Mouse (Mus musculus) thymus, postnatal 0 days (tissue): ENCODE measurements around the gene Naa50. TPM values are rescaled to one million over a fixed set of nuclear protein-coding genes. Genes with fewer than 3 reads are reported as not detected.

Experiments
- DNase-seq: peaks from one replicate; pipeline ENCODE4 v3.0.0-alpha.2; 2015; ENCODE audit warnings: low spot score
- polyA plus RNA-seq: library from polyadenylated mRNA; unstranded; fragments of >200 nt; fragmentation: Nextera tagmentation; extraction: Ambion mirVana; gene quantifications from 2 replicates; pipeline ENCODE4 v1.2.1, GENCODE M21; 2015

The Naa50 gene
- polyA plus RNA-seq, result 87.4 and 89.4 TPM in 2 replicates

DNA sequence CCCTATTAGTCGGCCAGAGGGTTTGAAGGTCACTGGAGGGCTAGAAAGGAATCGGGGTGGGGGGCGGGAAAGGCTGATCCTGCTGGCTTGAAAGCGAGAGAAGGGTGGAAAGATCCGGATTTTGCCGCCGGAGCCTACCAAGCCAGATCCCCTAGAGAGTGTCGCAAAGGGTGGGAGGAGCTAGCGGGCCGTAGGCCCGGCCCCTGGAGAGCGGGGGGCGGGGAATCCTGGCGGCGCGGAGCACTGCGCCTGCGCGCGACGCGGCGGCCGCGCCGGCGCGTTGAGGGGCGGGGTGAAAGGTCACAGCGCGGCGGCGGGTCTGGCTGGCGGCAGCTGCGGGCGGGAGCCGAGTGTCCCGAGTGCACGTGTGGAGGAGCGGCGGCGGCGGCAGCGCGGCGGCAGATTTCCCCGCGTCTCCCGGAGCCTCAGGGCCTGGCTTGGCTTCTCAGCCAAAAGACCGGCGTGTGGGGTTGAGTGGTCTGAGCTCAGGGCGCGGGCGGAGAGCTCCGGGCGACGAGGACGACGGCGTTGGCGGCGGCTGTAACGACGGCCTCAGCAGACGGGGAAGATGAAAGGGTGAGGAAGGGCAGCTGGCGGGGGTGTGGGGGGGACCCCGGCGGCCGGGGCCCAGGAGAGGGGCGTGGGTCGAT lies at the start of gene Naa50, which contains the start of gene Atp6v1a:
Gene Naa50 (plus strand): TSS at position 295 of the 650 bp plus-strand sequence.
Gene Atp6v1a (minus strand): TSS at position 170 of the 650 bp plus-strand sequence.
- DNase-seq, result peak; percentile 95

DNA sequence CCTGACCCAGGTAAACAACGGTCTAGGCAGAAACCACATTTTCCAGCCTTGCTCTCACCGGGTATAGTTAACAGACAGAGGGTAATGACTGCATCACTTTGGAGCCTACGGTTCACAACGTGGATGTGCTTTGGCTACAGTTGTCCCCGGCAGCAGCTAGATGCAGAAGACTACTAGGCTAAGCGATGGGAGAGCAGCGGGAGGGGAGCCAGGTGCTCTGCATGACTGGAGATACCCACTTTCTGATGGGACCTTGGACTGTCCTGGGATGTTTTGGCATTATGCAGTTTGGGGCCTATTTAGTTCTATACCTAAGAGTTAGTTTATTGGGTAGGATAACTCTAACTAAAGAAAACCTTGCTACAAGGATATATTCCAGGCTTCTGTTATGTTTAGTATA lies 40.3 kb upstream of the Naa50 start:
- DNase-seq, result no peak

- no peak for DNase-seq
Observed at GRCm38 (mm10) chr16:44101181-44101710, 38.4 kb upstream of the Naa50 start.

- DNase-seq, result no peak
Observed at GRCm38 (mm10) chr16:44102925-44103324, 36.7 kb upstream of the Naa50 start.

- no peak for DNase-seq
Observed at GRCm38 (mm10) chr16:44103806-44104766, 35.5 kb upstream of the Naa50 start.

DNA sequence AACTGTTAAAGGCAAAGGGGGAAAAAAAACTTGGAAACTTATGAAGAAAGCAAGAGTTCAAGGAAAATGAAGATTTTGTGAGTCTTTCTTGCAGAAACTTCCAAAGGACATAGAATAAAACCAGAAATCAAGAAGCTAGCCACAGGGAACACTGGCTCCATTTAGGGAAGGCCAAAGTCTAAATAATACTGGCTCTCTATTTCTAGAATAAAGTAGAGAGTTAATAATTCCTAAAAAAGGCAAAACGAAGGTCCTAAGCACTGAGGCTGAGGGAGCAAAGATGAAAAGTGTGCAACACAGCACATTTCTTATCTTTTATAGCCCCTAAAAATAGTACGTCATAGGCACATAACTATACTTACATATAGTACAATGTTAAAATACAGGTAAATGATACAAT lies 34.4 kb upstream of the Naa50 start:
- DNase-seq, result no peak

GRCm38 (mm10) chr16:44109002-44109401 lies 30.6 kb upstream of the Naa50 start:
- no peak for DNase-seq

- no peak for DNase-seq
Observed at GRCm38 (mm10) chr16:44119753-44120501, 19.7 kb upstream of the Naa50 start.

- no peak for DNase-seq
Observed at GRCm38 (mm10) chr16:44122122-44122521, 17.5 kb upstream of the Naa50 start.

DNA sequence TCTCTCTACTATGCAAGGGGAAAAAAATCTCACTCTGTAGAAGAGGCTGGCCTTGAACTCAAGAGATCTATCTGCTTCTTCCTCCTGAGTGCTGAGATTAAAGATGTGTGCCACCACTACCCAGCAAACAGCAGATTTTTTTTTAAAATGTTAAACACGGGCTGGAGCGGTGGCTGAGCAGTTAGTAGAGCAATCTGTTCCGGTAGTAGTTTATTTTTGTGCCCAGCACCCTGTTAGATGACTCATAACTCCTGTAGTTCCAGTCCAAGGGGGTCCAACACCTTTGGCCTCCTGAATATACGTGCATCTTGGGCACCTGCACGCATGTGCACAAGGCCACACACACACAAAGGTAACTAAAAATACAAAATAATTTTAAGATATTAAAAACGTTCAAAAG lies 17.1 kb upstream of the Naa50 start:
- no peak for DNase-seq

DNA sequence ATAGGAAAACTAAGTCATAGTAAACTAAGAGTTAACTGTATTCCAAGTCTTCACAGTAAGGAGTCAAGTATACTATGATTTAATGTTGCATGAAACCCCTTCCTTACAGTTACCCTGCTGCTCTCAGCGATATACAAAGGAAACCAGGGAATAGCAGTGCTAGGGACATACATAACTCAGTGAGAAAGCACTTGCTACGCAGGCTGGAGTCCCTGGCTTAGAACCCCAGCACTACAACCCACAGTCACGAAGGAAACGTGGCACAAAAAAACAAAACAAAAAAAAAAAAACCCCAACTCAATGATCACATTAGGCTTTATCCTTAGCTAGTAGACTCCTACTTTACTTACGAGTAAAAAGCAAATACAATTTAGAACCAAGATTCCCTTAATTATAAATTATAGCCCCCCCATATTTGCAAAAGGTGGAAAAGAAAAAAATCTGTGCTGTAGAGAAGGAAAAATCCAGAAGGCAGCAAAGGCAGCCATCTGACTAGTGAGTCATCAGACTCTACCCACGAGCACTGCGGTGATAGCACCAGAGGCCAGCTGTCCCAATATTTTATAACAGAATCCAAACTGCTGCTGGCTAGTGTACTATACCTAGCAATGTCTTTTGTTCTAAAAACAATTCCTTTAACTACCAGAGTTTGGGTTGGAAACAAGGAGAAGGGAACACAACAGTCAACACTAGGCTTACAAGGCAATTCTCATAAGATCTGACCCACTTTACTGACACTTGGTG lies 16.5 kb upstream of the Naa50 start:
- no peak for DNase-seq

GRCm38 (mm10) chr16:44123786-44124185 lies 15.8 kb upstream of the Naa50 start:
- DNase-seq, result no peak

GRCm38 (mm10) chr16:44124713-44125112 lies 14.9 kb upstream of the Naa50 start:
- no peak for DNase-seq

DNA sequence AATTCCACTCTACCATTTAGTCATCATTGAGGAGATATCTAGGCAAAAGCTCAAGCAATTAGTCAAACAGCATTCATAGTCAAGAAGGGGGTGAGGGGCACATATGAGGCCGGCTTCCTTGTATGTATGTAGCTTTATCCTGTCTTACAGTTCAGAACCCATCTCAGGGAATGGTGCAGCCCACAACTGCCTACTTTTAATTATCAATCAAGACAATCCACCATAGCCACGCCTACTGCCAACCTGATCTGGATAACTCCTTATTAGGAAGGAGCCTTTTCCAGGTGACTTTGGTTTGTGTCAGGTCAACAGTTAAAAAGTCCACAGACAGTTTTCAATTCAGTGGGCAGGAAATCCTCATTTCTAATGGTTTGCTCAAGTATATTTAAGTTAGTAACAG lies 14.2 kb upstream of the Naa50 start:
- DNase-seq, result no peak

GRCm38 (mm10) chr16:44126437-44126836 lies 13.2 kb upstream of the Naa50 start:
- no peak for DNase-seq

GRCm38 (mm10) chr16:44132300-44132699 lies 7.3 kb upstream of the Naa50 start:
- DNase-seq, result no peak

DNA sequence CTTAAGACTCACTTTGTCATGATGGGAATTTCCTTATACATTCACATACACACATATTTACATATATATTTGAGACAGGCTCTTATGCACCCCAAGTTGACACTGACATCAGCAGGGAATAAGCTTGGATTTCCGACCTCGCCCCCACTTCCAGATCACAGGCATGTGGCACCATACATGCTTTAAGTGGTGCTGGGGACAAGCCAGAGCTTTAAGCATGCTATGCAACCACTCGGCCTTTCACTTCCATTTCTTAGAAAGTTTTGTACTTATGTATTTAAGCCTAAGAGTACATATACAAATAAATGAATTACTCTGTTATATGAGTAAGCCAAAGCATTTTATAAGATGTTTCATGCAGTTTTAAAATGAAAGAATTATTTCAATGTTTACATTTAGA lies 6.4 kb upstream of the Naa50 start:
- no peak for DNase-seq

- no peak for DNase-seq
Observed at GRCm38 (mm10) chr16:44136511-44137021, 3.1 kb upstream of the Naa50 start.

- no peak for DNase-seq
Observed at GRCm38 (mm10) chr16:44138377-44138978, 1.2 kb upstream of the Naa50 start.

DNA sequence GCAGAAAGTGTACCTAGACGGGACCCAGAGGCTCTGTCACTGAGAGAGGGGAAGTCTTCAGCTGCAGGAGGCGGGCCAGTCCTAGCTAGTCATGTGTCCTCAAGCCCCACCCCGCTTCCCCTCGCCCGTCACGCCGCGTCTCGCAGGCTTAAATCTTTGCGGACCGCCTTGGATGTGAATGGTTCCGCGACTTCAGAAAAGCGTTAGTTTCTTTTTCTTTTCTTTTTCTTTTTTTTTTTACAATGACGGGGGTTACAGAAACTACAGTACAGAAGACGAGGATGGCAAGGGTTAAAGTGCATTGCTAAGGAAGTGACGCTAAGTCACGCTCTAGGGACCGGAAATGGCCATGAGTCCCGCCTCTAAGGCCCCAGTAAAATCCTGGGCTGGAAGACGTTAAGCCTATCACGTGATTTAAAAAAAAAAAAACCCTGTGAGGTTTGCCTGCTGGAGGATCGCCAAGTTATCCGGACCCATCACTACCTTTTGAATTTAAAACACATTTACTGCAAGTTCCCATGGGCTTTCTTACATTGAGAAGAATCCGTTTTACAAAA lies 573 bp upstream of the Naa50 start:
- DNase-seq, result peak; percentile 92
